Mouse (Mus musculus): Measurements from ENCODE around the gene Clic4. TPM values are rescaled to one million over a fixed set of nuclear protein-coding genes. Genes with fewer than 3 reads are reported as not detected.
A peak's percentile ranks its signal among the peaks of the same experiment; 100 is the strongest.

Clic4 gene
- polyA plus RNA-seq, 1 experiment from 2014 or later: 27.5 TPM

DNA sequence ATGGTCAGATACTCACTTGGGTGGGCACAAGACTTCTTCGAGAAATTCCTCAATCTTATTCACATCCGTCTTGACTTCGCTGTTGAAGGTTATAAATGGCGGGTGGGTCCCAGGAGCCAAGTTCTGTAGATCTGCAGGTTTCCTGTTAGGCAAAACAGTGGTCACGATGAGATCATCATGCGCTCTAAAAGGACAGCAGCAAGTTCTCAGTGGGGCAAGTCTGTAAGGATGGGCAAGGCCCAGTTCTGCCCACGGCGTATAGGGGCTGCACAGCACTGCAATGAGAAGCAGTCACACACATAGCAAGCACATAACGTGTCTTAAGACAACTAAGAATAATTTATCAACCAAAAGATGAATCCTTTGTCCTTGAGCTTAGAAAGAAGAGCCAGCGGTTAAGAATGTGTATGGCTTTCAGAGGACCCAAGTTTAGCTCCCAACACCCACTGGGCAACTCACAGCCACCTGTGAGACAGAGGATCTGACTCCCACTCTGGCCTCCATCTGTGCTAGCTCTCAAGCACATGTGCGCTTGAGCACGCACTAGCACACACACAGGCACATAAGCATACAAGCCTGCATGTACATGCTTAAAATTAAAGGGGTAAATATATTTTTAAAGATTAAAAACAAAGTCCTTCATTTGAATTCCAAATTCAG is 46.5 kb downstream of the Clic4 start:
- H3K4me2 ChIP-seq (ENCODE audit: low read depth, low read length): no peak overlapping the region
- no peak overlapping the region for H3K9ac ChIP-seq (replicated peaks; ENCODE audit: low read depth, low read length)
- no peak overlapping the region for H3K4me3 ChIP-seq (ENCODE audit: low read depth, low read length)
- ATAC-seq (ENCODE audit: low read depth): no peak
- no peaks in the 10 kb centered on the region for H3K9me3 ChIP-seq (ENCODE audit: control insufficient read depth, low read length)
- H3K4me1 ChIP-seq (ENCODE audit: control insufficient read depth, insufficient read depth, low read length): 0 out of 2 replicates have a peak, but pooled peaks cover 2% of the 10 kb centered on the region
- H3K27ac ChIP-seq (ENCODE audit: low read depth, low read length): no peak overlapping the region
- H3K27me3 ChIP-seq (ENCODE audit: control insufficient read depth, insufficient read depth, low read length): no peaks in the 10 kb centered on the region
- 92% methylated on average over 12 of the region's 12 CpGs for WGBS
- H3K36me3 ChIP-seq (ENCODE audit: control insufficient read depth, insufficient read depth, low read length): peaks cover 5% of the 10 kb centered on the region; the same call in 1 of the 2 replicates

DNA sequence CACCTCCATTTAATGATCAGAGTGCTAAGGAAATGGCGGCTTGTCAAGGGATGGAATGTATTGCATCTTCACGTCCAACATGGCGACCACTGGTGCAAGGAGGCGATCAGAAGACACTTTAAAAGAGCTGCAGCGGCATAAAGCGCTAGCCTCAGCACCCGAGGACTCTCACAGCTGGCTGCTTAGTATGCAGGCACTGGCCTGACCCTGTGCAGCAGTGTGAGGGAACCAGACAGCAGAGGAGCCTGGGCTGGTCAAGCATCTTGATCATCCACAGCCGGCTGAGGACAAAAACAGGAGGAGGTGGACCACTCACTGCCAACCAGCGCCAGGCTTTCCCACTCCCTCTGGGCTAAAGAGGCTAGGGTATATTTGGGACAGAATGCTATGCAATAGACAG is 48.8 kb downstream of the Clic4 start:
- H3K27ac ChIP-seq (ENCODE audit: low read depth, low read length): no peak overlapping the region
- no peaks in the 10 kb centered on the region for H3K27me3 ChIP-seq (ENCODE audit: control insufficient read depth, insufficient read depth, low read length)
- H3K4me2 ChIP-seq (ENCODE audit: low read depth, low read length): no peak overlapping the region
- H3K9me3 ChIP-seq (ENCODE audit: control insufficient read depth, low read length): no peaks in the 10 kb centered on the region
- H3K4me3 ChIP-seq (ENCODE audit: low read depth, low read length): no peak overlapping the region
- no peak overlapping the region for H3K9ac ChIP-seq (replicated peaks; ENCODE audit: low read depth, low read length)
- no peaks in the 10 kb centered on the region for H3K4me1 ChIP-seq (ENCODE audit: control insufficient read depth, insufficient read depth, low read length)
- WGBS: 85% methylated on average over 9 of the region's 9 CpGs
- no peak for ATAC-seq (ENCODE audit: low read depth)
- peaks cover 5% of the 10 kb centered on the region; the same call in 1 of the 2 replicates for H3K36me3 ChIP-seq (ENCODE audit: control insufficient read depth, insufficient read depth, low read length)

DNA sequence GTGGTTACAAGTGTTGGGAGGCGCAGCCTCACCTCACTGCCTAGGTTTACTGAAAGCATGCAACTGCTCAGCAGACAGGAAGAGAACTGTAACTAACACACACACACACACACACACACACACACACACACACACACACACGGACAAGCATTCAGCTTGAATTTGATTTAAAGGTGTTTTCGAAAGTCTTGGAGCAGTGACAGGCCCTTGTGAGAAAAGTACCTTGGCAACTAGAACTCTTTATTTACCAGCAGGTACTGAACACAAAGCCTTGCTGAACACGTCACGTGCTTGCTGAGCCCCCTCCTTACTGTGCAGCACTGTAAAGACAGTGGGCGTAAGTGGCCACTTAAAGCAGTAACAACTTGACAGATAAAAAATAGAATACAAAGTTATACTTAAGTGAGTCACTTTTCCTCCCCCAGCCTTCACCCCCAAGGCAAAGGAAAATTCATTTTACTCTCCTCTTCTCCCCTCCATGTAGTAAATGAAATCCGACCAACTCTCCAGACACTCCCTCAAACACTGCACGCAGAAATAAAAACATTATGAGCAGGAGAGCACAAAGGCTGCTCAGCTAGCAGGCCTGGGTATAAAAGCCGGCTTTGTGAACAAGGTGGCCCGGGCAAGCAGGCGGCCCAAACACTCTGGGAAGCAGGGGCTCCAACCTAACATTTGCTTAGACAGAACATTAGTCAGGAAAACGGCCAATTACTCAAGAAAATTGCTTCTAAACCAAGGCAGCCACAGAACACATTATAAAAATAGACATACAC is 50.8 kb downstream of the Clic4 start:
- WGBS: 80% methylated on average over 12 of the region's 12 CpGs
- Histone ChIP-seq H3K4me2 (ENCODE audit: low read depth, low read length) (no peak overlapping the region), H3K9ac (replicated peaks; ENCODE audit: low read depth, low read length) (no peak overlapping the region), H3K4me1 (ENCODE audit: control insufficient read depth, insufficient read depth, low read length) (no peaks in the 10 kb centered on the region), H3K9me3 (ENCODE audit: control insufficient read depth, low read length) (no peaks in the 10 kb centered on the region), H3K4me3 (ENCODE audit: low read depth, low read length) (no peak overlapping the region), H3K27ac (ENCODE audit: low read depth, low read length) (no peak overlapping the region), H3K27me3 (ENCODE audit: control insufficient read depth, insufficient read depth, low read length) (no peaks in the 10 kb centered on the region), H3K36me3 (ENCODE audit: control insufficient read depth, insufficient read depth, low read length) (peaks cover 5% of the 10 kb centered on the region; the same call in 1 of the 2 replicates)
- no peak for ATAC-seq (ENCODE audit: low read depth)

DNA sequence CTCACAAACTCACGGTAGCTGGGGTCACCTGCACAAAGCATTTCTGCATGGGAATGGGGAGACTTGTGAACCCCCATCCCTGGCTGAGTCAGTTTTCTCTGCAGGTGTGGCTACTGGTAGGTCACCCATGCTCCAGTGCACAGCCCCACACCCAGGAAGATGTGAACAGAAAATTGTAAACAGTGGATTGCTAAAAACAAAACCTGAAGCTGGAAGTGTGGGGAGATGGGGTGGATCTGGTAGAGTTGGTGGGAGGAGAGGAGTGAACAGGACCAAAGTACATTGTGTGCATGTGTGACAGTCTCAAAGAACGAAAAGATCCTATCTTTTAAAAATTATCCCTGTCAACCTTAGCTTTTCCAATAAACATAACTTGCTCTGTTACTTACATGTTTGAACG is 52.0 kb downstream of the Clic4 start:
- Histone ChIP-seq H3K27me3 (ENCODE audit: control insufficient read depth, insufficient read depth, low read length) (no peaks in the 10 kb centered on the region), H3K4me3 (ENCODE audit: low read depth, low read length) (no peak overlapping the region), H3K27ac (ENCODE audit: low read depth, low read length) (no peak overlapping the region), H3K36me3 (ENCODE audit: control insufficient read depth, insufficient read depth, low read length) (peaks cover 9% of the 10 kb centered on the region), H3K4me1 (ENCODE audit: control insufficient read depth, insufficient read depth, low read length) (no peaks in the 10 kb centered on the region), H3K9me3 (ENCODE audit: control insufficient read depth, low read length) (no peaks in the 10 kb centered on the region), H3K9ac (replicated peaks; ENCODE audit: low read depth, low read length) (no peak overlapping the region), H3K4me2 (ENCODE audit: low read depth, low read length) (no peak overlapping the region)
- WGBS: 94% methylated on average over 3 of the region's 3 CpGs
- ATAC-seq (ENCODE audit: low read depth): no peak

DNA sequence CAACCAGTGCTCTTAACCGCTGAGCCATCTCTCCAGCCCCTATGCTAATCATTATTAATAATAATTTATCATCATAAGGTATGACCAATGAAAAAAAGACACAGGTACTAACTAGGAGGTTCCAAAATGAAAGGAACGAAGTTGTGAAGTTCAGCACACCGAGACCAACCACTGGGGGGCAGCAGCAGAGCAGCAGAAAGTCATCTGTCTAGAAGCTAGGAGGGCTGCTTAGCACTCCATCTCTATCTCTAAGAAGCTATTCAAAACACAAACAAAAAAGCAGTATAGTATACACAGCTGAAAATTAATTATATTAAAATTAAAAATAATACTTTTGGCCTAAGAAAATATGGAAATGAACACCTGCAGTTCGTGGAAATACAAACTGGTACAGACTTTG is 53.0 kb downstream of the Clic4 start:
- no peaks in the 10 kb centered on the region for H3K9me3 ChIP-seq (ENCODE audit: control insufficient read depth, low read length)
- H3K27ac ChIP-seq (ENCODE audit: low read depth, low read length): no peak overlapping the region
- no peak overlapping the region for H3K4me3 ChIP-seq (ENCODE audit: low read depth, low read length)
- H3K4me1 ChIP-seq (ENCODE audit: control insufficient read depth, insufficient read depth, low read length): no peaks in the 10 kb centered on the region
- ATAC-seq (ENCODE audit: low read depth): no peak
- 64% methylated on average over 4 of the region's 4 CpGs for whole genome bisulfite sequencing
- H3K9ac ChIP-seq (replicated peaks; ENCODE audit: low read depth, low read length): no peak overlapping the region
- H3K27me3 ChIP-seq (ENCODE audit: control insufficient read depth, insufficient read depth, low read length): no peaks in the 10 kb centered on the region
- peaks cover 9% of the 10 kb centered on the region for H3K36me3 ChIP-seq (ENCODE audit: control insufficient read depth, insufficient read depth, low read length)
- no peak overlapping the region for H3K4me2 ChIP-seq (ENCODE audit: low read depth, low read length)

DNA sequence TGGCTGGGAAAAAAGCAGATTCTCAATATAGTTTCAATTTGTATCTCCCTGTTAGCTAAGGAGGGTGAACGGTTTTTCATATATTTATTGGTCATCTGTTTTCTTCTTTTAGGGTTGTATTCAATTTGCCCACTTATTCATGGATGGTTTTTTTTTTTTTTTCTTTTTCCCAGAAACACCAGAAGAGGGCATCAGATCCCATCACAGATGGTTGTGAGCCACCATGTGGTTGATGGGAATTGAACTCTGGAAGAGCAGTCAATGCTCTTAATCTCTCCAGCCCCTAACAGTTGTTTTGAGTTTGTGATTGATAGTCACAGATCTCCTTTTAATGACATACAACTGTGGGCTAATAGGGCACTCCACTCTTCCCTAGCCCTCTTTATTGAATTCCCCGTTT is 62.8 kb downstream of the Clic4 start:
- Histone ChIP-seq H3K4me3 (ENCODE audit: low read depth, low read length) (no peak overlapping the region), H3K9ac (replicated peaks; ENCODE audit: low read depth, low read length) (no peak overlapping the region), H3K36me3 (ENCODE audit: control insufficient read depth, insufficient read depth, low read length) (no peaks in the 10 kb centered on the region), H3K4me2 (ENCODE audit: low read depth, low read length) (no peak overlapping the region), H3K27me3 (ENCODE audit: control insufficient read depth, insufficient read depth, low read length) (peaks cover 7% of the 10 kb centered on the region), H3K27ac (ENCODE audit: low read depth, low read length) (no peak overlapping the region), H3K9me3 (ENCODE audit: control insufficient read depth, low read length) (no peaks in the 10 kb centered on the region), H3K4me1 (ENCODE audit: control insufficient read depth, insufficient read depth, low read length) (0 out of 2 replicates have a peak, but pooled peaks cover 3% of the 10 kb centered on the region)
- WGBS: 71% methylated on average over 2 of the region's 2 CpGs
- ATAC-seq (ENCODE audit: low read depth): no peak

DNA sequence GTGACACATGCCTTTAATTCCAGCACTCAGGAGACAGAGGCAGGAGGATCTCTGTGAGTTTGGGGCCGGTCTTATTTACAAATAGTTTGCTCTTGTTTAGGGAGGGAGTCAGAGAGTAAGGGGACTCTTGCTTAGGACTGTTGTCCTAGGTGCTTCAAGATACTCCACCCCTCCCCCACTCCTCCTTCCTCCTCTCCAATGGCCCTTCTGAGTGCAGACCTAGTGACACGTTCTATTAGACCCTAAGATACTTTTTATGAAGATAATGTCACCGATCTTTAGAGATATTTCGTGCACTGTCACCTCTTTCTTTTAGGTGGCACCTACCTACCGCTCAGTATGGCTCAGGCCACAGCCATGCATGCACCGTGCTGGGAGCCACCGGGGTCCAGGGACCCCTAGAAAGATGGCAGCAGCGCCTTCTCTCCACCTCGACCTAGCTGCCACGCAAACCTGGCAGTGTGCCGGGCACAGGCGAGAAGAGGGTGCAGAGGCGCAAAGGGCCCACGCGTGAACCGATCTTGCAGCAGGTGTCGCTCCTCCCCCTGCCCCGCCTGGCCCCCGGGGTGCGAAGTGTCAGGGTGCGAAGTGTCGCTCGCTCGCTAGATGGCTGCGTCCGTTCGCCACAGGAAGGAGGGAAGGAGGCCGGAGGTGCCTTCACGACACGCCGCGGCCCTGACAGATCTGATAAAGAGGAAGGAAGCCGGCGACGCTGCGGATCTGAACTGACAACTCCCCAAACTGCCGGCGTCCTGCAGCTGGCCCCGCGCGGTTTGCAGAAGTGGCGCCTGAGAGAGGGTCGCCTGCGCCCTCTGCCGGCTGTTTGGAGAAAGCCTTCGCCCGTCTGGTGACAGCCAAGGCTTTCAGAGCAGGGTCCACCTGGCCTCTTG is 66.7 kb downstream of the Clic4 start:
- Histone ChIP-seq H3K27ac (ENCODE audit: low read depth, low read length) (no peak overlapping the region), H3K4me1 (ENCODE audit: control insufficient read depth, insufficient read depth, low read length) (0 out of 2 replicates have a peak, but pooled peaks cover 8% of the 10 kb centered on the region), H3K4me3 (ENCODE audit: low read depth, low read length) (peak overlapping the region; percentile 27), H3K9me3 (ENCODE audit: control insufficient read depth, low read length) (no peaks in the 10 kb centered on the region), H3K4me2 (ENCODE audit: low read depth, low read length) (peak overlapping the region; percentile 67), H3K9ac (replicated peaks; ENCODE audit: low read depth, low read length) (peak overlapping the region; percentile 39; the same call in 1 of the 2 replicates), H3K36me3 (ENCODE audit: control insufficient read depth, insufficient read depth, low read length) (no peaks in the 10 kb centered on the region), H3K27me3 (ENCODE audit: control insufficient read depth, insufficient read depth, low read length) (peaks cover 10% of the 10 kb centered on the region)
- peak; percentile 68 for ATAC-seq (ENCODE audit: low read depth)
- 2% methylated on average over 47 of the region's 47 CpGs for WGBS

DNA sequence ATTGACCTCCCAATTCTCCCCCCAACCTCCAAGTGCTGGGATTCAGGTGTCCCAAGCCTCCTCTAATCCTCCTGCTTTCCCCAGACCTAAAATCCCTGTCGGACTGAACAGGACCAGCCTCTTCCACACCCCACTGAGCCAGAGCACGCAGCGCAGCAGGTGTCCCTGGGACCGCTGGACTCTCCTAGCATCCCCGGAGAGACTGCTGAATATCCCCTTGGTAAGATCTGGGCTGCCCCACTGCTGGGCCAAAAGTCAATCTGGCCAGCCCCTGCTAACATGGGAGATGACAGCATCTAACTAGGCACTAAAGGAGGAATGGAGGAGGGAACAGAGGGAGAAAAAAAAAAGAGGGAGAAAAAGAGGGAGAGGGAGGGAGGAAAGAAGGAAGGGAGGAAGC is 67.4 kb downstream of the Clic4 start:
- Histone ChIP-seq H3K9me3 (ENCODE audit: control insufficient read depth, low read length) (no peaks in the 10 kb centered on the region), H3K36me3 (ENCODE audit: control insufficient read depth, insufficient read depth, low read length) (no peaks in the 10 kb centered on the region), H3K4me3 (ENCODE audit: low read depth, low read length) (no peak overlapping the region), H3K4me2 (ENCODE audit: low read depth, low read length) (no peak overlapping the region), H3K27ac (ENCODE audit: low read depth, low read length) (no peak overlapping the region), H3K27me3 (ENCODE audit: control insufficient read depth, insufficient read depth, low read length) (peaks cover 10% of the 10 kb centered on the region), H3K9ac (replicated peaks; ENCODE audit: low read depth, low read length) (no peak overlapping the region), H3K4me1 (ENCODE audit: control insufficient read depth, insufficient read depth, low read length) (0 out of 2 replicates have a peak, but pooled peaks cover 8% of the 10 kb centered on the region)
- 14% methylated on average over 5 of the region's 5 CpGs for WGBS
- ATAC-seq (ENCODE audit: low read depth): no peak

Measured in neural tube, embryonic 14.5 days (tissue).